Mouse (Mus musculus) brain, embryonic 14.5 days (tissue): ENCODE data around the gene Prcd. TPM values are rescaled to one million over a fixed set of nuclear protein-coding genes. Genes with fewer than 3 reads are reported as not detected.
"Not testable (repeated sequence)": the region's sequence is repeated elsewhere in the genome, so short reads cannot be mapped to it uniquely, and the experiment has no call there.

Experiments used
- DNase-seq: peaks from one replicate; pipeline ENCODE4 v3.0.0-alpha.2; 2011; ENCODE audit warnings: low read depth
- CTCF ChIP-seq: fragments of 200-500 bp; IDR thresholded peaks from 2 replicates; pipeline ENCODE4 v1.5.1; 2012; ENCODE audit warnings: inconsistent platforms, mild to moderate bottlenecking, moderate library complexity, borderline replicate concordance; ENCODE audit not compliant: insufficient read depth, insufficient read length; ENCODE audit errors: extremely low read depth
- POLR2A ChIP-seq: fragments of 200-500 bp; IDR thresholded peaks from 2 replicates; pipeline ENCODE4 v1.6.1; 2012; ENCODE audit warnings: mild to moderate bottlenecking, inconsistent platforms, borderline replicate concordance; ENCODE audit not compliant: poor library complexity, insufficient read depth, insufficient read length, severe bottlenecking; ENCODE audit errors: extremely low read depth
- polyA plus RNA-seq: library from polyadenylated mRNA; depleted of rRNA; stranded (reverse); fragments of >200 nt; gene quantifications from 2 replicates; pipeline ENCODE4 v1.2.3, GENCODE M21; 2012

The Prcd gene
- polyA plus RNA-seq, 1 experiment, result 1.4 TPM

GRCm38 (mm10) chr11:116657311-116658223 lies 4.2 kb downstream of the Prcd start:
- peak; percentile 97 for DNase-seq
- TF ChIP-seq POLR2A (peak; percentile 55; the same call in 1 of the 2 replicates), CTCF (peak; percentile 48; the same call in 1 of the 2 replicates)

- TF ChIP-seq POLR2A (no peak), CTCF (no peak)
Observed at GRCm38 (mm10) chr11:116658238-116658637, 4.9 kb downstream of the Prcd start.

GRCm38 (mm10) chr11:116659027-116659621 lies 5.8 kb downstream of the Prcd start:
- DNase-seq, result no peak
- no peak for TF ChIP-seq POLR2A
- TF ChIP-seq CTCF, result no peak

More at GRCm38 (mm10) chr11:116658238-116658637, 4.9 kb downstream of the Prcd start:
- no peak for DNase-seq

GRCm38 (mm10) chr11:116660181-116660580 lies 6.8 kb downstream of the Prcd start:
- DNase-seq, result peak; percentile 82

GRCm38 (mm10) chr11:116661291-116661947 lies 8.1 kb downstream of the Prcd start:
- TF ChIP-seq CTCF (no peak), POLR2A (no peak)

More at GRCm38 (mm10) chr11:116660181-116660580, 6.8 kb downstream of the Prcd start:
- no peak for TF ChIP-seq POLR2A
- TF ChIP-seq CTCF, result no peak

GRCm38 (mm10) chr11:116661948-116662377 lies 8.6 kb downstream of the Prcd start:
- DNase-seq, result peak; percentile 78
- no peak for TF ChIP-seq POLR2A
- TF ChIP-seq CTCF, result no peak

More at GRCm38 (mm10) chr11:116661291-116661947, 8.1 kb downstream of the Prcd start:
- peak; percentile 89 for DNase-seq

GRCm38 (mm10) chr11:116665289-116665688 lies 12.0 kb downstream of the Prcd start:
- DNase-seq, result no peak
- no peak for TF ChIP-seq CTCF
- no peak for TF ChIP-seq POLR2A

- no peak for TF ChIP-seq POLR2A
- TF ChIP-seq CTCF, result no peak
- no peak for DNase-seq
Observed at GRCm38 (mm10) chr11:116666566-116666965, 13.2 kb downstream of the Prcd start.

GRCm38 (mm10) chr11:116667012-116667411 lies 13.7 kb downstream of the Prcd start:
- DNase-seq, result not testable (repeated sequence)

GRCm38 (mm10) chr11:116667930-116668329 lies 14.6 kb downstream of the Prcd start:
- TF ChIP-seq POLR2A (no peak), CTCF (no peak)
- DNase-seq, result no peak

- DNase-seq, result no peak
- TF ChIP-seq CTCF (no peak), POLR2A (no peak)
Observed at GRCm38 (mm10) chr11:116668381-116668825, 15.1 kb downstream of the Prcd start.
